Mouse (Mus musculus) gastrocnemius, postnatal 25 days (tissue): Measurements from ENCODE around the gene Dpp4. TPM values are rescaled to one million over a fixed set of nuclear protein-coding genes. Genes with fewer than 3 reads are reported as not detected.

ENCODE experiments used
- DNase-seq: peaks from one replicate; pipeline ENCODE4 v3.0.0; 2022
- total RNA-seq, 2 experiments: library from RNA; stranded (reverse); gene quantifications; 1 replicate in 1 of 2; 2 replicates in 1 of 2; pipeline ENCODE4 v1.2.3; 2021

Gene Dpp4
- total RNA-seq, 2 experiments from 2014 or later: 4.5 to 7.0 TPM

DNA sequence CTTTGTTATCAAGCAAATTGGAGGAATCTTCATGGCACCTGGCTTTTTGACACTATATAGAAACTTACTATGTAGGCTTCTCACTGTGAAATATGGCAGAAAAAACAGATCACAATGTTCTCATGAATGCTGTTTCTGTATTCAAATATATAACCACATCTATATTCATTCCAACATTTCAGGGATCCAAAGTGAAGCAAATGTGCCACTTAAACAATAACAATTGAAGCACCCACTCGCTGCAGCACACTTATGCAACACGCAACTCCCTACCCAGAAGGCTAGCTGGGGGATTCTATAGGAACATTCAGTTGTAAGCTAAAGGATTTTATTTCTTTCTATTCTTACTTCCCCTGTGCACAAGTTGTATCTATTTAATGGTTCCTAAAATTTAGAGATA lies 110.3 kb downstream of the Dpp4 start:
- no peak for DNase-seq

DNA sequence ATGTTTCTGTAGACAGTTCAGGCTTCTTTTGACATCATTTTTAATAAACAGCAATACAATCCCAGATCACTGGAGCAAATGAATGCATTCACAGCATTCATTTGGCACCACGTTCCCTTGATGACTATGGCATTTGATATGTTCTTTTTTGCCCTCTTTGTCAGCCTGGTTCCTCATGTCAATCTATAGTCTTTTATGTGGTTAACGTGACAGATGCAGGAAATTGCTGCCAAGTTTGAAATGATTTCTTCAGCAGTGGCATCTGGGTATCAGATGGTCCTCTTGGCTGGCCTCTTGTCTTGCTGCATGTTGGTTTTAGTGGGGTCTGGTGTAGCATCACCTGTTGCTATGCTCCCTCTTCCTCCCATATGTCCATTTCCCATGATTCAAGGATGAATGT lies 118.2 kb downstream of the Dpp4 start:
- DNase-seq: no peak

DNA sequence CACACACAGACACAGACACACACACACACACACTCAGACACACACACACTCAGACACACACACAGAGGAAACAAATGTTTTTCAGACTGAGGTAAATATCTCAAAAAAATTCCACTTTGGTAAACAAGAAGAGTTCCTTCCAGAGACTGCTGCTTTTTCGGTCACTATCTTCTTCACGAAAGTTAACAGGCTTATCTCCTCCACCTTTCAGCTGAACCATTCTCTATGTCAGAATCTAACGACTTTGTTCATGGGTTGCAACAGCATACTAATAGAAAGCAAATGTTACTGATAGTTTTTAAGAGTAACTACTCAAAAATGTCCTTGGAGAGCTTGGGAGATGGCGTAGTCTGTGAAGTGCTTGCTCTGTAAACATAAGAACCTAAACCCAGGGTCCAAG lies 124.5 kb downstream of the Dpp4 start:
- DNase-seq: no peak

DNA sequence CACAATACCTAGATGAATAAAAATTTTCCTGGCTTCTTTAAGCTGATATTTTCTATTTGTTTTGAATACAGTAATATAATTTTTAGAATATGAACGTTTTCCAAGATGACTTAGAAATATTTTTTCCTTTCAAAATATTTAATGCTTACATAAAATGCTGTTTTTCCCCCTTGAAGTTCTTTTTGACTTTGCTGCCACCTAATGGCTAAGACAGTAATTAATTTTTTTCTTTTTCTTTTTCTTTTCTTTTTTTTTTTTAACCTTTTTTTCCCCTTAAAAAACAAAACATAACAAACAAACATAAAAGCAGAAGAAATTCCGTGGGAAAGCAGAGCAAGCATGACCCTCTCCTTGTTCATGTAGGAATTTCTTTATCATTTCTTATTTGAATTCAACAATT lies 126.2 kb downstream of the Dpp4 start:
- DNase-seq: no peak

DNA sequence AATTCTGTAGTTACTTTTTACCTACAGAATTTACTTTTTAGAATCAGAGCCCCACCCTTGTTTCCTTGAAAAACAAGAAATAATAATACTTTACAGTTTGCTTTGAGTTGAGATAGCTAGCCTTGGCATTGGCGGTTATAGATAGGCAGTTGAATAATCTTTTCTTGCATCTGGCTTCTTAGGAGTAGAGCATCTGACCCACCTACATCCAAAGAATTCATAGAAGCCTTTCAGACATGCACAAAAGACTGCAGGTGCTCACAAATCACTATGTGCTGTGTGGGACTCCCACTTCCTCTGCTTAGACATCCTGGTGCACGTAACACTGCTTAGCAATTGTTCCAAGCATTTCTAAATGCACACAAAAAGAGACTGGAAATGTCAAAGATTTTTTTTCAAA lies 127.0 kb downstream of the Dpp4 start:
- DNase-seq: no peak

Other genes starting within 250 kb of the Dpp4 start
- not detected for gene Gcg, start 71.4 kb upstream of the Dpp4 start, total RNA-seq
- 10 to 100 TPM in 1 of 2 experiments, 1 to 10 TPM in 1; 7.7 to 10.1 TPM for gene Fap, start 161.8 kb upstream of the Dpp4 start, total RNA-seq
- gene Ifih1, start 234.0 kb upstream of the Dpp4 start, total RNA-seq: 1 to 10 TPM; 2.1 to 4.0 TPM